Mouse (Mus musculus): Measurements from ENCODE around the gene Trp53tg5.

Trp53tg5 gene

DNA sequence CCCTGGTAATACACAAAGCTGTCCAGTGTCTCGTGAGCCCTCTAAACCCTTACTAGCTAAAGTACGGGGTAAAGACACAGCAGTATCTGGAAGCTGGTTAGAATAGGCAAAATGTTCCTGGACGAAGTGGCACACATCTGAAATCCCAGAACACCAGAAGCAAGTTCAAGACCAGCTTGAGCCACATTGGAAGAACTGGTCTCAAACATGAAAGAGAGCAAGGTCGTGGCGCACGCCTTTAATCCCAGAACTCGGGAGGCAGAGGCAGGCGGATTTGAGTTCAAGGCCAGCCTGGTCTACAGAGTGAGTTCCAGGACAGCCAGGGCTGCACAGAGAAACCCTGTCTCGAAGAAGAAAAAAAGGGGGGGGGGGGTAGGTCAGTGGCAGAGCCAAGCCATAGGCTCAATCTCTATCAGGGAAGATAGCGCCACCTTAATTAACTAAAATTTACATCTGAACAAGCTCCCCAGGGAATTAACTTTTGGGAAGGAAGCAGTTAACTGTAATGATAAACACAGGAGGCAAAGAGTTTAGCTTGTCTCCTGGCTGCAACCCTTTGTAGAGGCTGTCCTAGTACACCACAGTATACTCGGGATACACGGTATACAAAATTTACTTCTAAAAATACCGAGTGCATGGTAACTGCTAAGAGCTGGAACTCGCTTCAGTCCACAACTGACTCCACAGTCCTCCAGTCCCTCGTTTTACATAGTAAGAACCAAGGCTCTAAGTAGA lies 43.5 kb downstream of the Trp53tg5 start:
- no peak for DNase-seq

DNA sequence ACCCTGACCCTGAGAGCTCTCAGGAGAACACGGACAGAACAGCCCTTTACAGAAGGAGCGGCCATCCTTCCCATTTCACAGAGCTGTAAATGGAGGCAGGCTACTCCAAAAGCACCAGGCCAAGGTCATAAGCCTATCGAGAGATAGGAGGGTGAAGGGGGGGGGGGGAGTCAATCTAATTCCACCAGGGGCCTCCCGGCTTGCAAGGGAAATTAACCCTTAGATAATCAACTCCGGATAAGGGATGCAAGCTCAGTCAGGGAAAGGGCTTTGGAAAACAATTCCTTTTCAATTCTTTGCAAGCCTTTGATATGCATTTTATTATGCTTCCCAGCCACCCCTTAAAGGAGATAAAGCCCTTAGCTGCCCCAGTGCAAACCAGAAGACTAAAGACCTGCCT lies 45.1 kb downstream of the Trp53tg5 start:
- DNase-seq, result no peak

DNA sequence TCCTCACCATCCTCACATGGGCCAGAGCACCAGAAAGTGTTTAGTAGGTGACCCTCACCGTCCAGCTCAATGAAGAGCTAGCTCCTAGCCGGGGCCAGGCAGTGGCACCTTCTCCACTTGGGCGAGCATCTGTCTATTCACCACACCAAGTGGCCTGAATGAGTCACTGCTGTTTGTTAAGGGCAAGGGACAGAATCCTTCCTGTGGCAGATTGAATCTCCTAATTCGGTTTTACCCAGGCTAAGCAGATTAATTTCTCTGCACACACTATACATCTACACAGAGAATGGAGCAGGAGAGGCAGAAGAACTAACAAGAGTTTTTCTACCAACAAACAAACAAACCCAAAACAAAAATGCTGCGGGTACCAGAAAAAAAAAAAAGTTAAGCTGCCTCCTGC lies 46.6 kb downstream of the Trp53tg5 start:
- no peak for DNase-seq

DNA sequence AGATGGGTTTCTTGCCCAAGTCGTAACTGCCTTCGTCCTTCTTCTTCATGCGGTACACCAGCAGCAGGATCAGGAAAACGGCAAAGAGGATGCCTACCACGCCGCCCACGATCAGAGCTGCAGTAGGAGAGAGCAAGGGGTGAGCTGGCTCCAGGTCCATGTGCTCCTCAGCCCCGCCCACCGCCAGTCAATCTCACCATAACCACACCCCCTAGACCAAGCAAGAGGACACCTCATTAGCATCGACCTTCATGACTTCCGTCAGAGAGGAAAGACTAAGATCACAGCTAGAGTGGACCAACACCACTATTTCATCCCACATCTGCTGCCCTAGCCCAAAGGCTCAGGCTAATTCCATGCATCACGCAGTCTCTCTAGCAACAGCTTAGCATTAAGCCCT lies 47.4 kb downstream of the Trp53tg5 start:
- no peak for DNase-seq

DNA sequence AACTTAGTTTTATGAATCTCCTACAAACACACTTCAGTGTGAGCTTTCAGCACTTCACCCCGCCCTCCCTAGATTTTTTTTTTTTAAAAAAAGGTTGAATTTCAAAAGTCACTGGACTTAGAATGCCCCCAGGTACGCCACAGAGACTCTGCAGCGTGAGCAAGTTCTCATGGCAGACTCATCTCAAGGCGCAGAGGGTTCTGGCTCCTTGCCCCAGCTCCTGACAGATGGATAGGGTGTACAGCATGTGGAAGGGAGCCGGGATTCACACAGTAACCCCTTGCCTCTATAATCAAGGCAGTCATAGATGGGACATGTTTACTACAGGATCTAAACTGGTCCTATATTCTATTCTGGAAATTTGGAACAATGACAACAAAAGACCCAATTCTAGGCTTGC lies 48.1 kb downstream of the Trp53tg5 start:
- DNase-seq, result peak; percentile 65

DNA sequence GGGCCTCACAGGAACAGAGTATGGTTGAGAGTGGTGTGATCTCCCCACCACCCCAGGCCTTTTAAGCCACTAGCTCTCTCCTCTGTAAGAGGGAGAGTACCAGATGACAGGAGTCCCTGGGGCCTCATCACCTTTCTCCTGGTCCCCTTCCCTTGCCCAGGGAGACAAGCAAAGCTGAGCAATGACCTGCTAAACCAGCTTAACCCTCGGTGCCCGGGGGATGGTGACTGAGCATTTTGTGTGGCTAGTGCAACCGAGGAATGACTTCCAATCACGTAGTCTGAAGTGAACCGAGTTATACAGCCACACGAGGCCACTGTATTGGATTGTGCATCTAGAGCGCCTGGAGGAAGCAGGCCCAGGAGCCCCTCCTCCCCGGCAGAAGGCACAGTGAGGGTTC lies 49.1 kb downstream of the Trp53tg5 start:
- no peak for DNase-seq

DNA sequence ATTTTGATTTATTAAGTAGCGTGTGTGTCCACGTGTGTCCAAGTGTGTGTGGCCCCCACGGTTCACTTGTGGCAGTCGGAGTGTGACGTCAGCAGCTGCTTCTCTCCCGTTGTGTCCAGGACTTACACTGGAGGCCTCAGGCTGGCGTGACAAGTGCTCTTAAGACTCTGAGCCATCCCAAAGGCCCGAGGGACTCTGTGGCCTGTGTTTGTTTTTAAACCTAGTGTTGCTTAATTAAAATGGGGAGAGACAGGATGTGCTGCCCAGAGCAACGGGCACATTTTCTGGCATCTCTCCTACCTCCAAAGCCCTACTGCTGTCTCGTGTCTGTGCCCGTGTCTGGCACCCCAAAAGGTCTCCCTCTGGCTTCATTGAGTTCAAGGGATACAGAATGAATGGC lies 50.1 kb downstream of the Trp53tg5 start:
- no peak for DNase-seq

DNA sequence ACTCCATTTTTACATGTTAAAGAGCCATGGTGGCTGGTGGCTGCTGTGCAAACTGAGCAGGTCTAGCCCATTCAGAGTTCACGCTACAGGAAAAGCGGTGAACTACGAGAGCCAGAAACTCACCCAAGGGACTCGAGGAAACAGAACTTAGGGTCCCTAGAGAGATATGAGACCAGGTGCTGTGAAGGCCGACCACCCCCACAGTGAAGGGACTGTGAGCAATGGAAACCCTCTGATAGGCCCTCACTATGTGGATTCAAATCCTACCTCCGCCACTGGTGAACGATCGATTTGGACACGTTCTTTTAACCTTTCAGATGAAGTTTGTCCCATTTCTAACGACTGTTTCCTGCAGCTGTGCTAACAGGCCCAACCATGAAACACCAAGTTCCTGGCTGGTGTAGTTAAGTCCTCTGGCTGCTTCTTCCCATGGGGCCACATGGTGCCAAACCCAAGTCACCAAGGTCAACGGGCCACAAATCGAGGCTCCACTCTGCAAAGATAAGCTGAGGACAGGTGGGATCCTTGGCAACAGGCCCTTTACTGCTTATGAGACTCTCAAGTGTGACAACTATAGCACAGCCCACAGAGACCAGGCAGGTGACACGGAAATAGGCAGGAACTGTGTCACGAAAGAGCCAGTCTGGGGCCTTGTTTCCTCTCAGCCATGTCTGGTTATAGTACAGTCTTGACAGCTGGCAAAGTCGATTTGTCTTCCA lies 50.7 kb downstream of the Trp53tg5 start:
- no peak for DNase-seq

DNA sequence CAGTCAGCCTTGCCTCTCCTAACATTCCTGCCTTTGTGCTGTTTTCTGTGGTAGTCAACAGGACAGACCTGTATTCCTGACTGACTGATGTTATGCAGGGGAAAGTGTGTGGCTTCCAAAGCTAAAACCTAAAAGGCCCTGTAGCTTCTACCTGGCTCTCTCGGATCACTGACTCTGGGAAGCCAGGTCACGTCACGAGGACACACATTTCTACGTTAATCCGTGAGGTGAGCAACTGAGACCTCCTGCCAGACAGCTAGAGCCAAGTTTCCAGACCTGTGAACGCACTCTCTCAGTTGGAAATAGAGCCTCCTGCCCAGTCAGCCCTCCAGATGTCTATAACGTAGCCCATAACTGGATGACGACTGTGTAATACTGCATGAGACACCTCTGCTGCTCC lies 51.5 kb downstream of the Trp53tg5 start:
- DNase-seq, result peak; percentile 81

DNA sequence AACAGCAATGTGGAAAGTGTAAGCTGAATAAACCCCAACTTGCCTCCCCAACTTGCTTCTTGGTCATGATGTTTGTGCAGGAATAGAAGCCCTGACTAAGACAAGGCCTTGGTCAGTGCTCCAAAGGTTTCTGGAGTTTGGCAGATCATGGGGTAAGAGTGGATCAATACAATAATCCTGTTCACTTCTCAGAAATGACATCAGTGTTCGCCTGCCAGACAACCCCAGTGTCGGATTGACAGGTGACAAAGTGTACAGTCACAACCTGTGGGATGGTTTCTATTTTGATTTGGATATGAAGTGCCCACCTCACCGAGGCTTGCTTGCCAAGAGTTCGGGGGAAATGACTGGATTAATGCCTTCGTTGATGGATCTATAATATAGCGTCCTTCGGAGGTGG lies 52.2 kb downstream of the Trp53tg5 start:
- DNase-seq, result no peak

Measured in kidney, adult 11 months (tissue).